Mouse (Mus musculus): ENCODE data around the gene Cstf3.

GRCm38 (mm10) chr2:104581281-104581879 lies 8.9 kb upstream of the Cstf3 start:
- TF ChIP-seq CTCF (IDR thresholded peaks at IDR 0.05; ENCODE audit: extremely low read depth, insufficient read depth, insufficient read length, insufficient replicate concordance) (no peak), POLR2A (IDR thresholded peaks at IDR 0.05; ENCODE audit: low read depth, low read length) (no peak)

Data from spleen, adult 2 months (tissue).